Mouse (Mus musculus) cortical plate, adult 2 months (tissue): ENCODE measurements around the gene Prepl.

Experiments used
- CTCF ChIP-seq: fragments of 200-500 bp; IDR thresholded peaks from 2 replicates; pipeline ENCODE4 v1.5.1; 2011; ENCODE audit warnings: mild to moderate bottlenecking, control low read depth, low read length; ENCODE audit not compliant: insufficient read depth; ENCODE audit errors: extremely low read depth
- POLR2A ChIP-seq: fragments of 200-500 bp; IDR thresholded peaks from 2 replicates; pipeline ENCODE4 v1.6.1; 2011; ENCODE audit warnings: mild to moderate bottlenecking, low read length, control low read depth; ENCODE audit not compliant: insufficient read depth; ENCODE audit errors: extremely low read depth

DNA sequence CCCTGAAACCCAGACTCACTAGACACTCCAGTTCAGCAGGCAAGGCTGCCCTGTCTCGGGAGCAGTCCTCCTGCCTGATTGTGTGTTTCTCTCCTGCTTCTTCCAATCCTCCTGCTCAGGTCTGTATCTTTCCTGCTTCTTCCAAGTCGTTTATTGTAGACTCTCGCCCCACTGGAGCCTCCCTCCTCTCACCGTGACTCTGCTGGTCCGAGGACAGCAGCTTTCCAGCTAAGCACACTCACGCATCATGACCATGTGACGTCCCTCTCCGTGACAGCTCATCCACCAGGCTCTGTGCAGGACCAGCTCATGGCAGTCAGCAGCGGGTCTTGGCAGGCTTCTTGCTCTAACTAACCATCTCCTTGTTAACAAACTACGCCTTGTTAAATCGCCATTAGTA is 56.0 kb downstream of the Prepl start:
- no peak; the same call in 1 of the 2 replicates for TF ChIP-seq POLR2A
- TF ChIP-seq CTCF: no peak
